Mouse (Mus musculus) ZHBTc4 (cell line): ENCODE results near the gene Cfap77.
A peak's percentile ranks its signal among the peaks of the same experiment; 100 is the strongest.

Source experiments
- DNase-seq: peaks from one replicate; pipeline ENCODE4 v3.0.0-alpha.2; 2011; ENCODE audit warnings: low read depth, low spot score

Cfap77 gene

GRCm38 (mm10) chr2:28997161-28997834 lies 57.6 kb downstream of the Cfap77 start:
- no peak for DNase-seq

- no peak for DNase-seq
These were observed 59.4 kb downstream of the Cfap77 start for GRCm38 (mm10) chr2:28995436-28995835.

- no peak for DNase-seq
These were observed 60.9 kb downstream of the Cfap77 start for GRCm38 (mm10) chr2:28994014-28994413.

- DNase-seq, result peak; percentile 70
These were observed 66.1 kb downstream of the Cfap77 start for GRCm38 (mm10) chr2:28988781-28989180.

- DNase-seq, result no peak
These were observed 74.6 kb downstream of the Cfap77 start for GRCm38 (mm10) chr2:28980080-28980910.

GRCm38 (mm10) chr2:28978461-28978860 lies 76.4 kb downstream of the Cfap77 start:
- no peak for DNase-seq

GRCm38 (mm10) chr2:28976635-28977034 lies 78.2 kb downstream of the Cfap77 start:
- DNase-seq, result peak; percentile 81

- DNase-seq, result no peak
These were observed 79.3 kb downstream of the Cfap77 start for GRCm38 (mm10) chr2:28975604-28976003.

GRCm38 (mm10) chr2:28974520-28974919 lies 80.3 kb downstream of the Cfap77 start:
- DNase-seq, result peak; percentile 23

GRCm38 (mm10) chr2:28973832-28974450 lies 80.9 kb downstream of the Cfap77 start:
- peak; percentile 36 for DNase-seq

GRCm38 (mm10) chr2:28970424-28970823 lies 84.4 kb downstream of the Cfap77 start:
- no peak for DNase-seq

GRCm38 (mm10) chr2:28968278-28968677 lies 86.6 kb downstream of the Cfap77 start:
- DNase-seq, result no peak

GRCm38 (mm10) chr2:28966151-28966795 lies 88.6 kb downstream of the Cfap77 start:
- no peak for DNase-seq

- no peak for DNase-seq
These were observed 91.3 kb downstream of the Cfap77 start for GRCm38 (mm10) chr2:28963565-28963964.

- peak; percentile 74 for DNase-seq
These were observed 93.2 kb downstream of the Cfap77 start for GRCm38 (mm10) chr2:28961636-28962035.

- peak; percentile 56 for DNase-seq
These were observed 93.8 kb downstream of the Cfap77 start for GRCm38 (mm10) chr2:28961024-28961585.

GRCm38 (mm10) chr2:28956874-28957273 lies 98.0 kb downstream of the Cfap77 start:
- no peak for DNase-seq

GRCm38 (mm10) chr2:28954595-28954994 lies 100.3 kb downstream of the Cfap77 start:
- DNase-seq, result no peak

- DNase-seq, result no peak
These were observed 101.9 kb downstream of the Cfap77 start for GRCm38 (mm10) chr2:28952981-28953380.

GRCm38 (mm10) chr2:28946312-28946711 lies 108.6 kb downstream of the Cfap77 start:
- no peak for DNase-seq

GRCm38 (mm10) chr2:28945388-28945787 lies 109.5 kb downstream of the Cfap77 start:
- no peak for DNase-seq
